Mouse (Mus musculus) limb, embryonic 14.5 days (tissue): ENCODE data around the gene Adipor2. TPM values are rescaled to one million over a fixed set of nuclear protein-coding genes. Genes with fewer than 3 reads are reported as not detected.

ENCODE experiments used
- ATAC-seq: fragments of 200-750 bp; cut with Nextera tagmentation; 2 replicates; pipeline ENCODE4 v1.8.0; 2017; ENCODE audit warnings: low read depth, moderate number of reproducible peaks, moderate TSS enrichment; ENCODE audit not compliant: low FRiP score
- DNase-seq: peaks from one replicate; pipeline ENCODE4 v3.0.0-alpha.2; 2015; ENCODE audit warnings: low spot score
- H3K27ac ChIP-seq: fragments of 300-500 bp; sonication (generic); replicated peaks from 2 replicates; pipeline ENCODE4 v1.5.1; 2014; ENCODE audit warnings: low read depth, mild to moderate bottlenecking, low read length, moderate library complexity, mixed read lengths
- H3K27me3 ChIP-seq: fragments of 300-500 bp; sonication (generic); 2 replicates; pipeline ENCODE4 v1.6.1; 2014; ENCODE audit warnings: low read length, mixed read lengths; ENCODE audit not compliant: control insufficient read depth, insufficient read depth
- H3K36me3 ChIP-seq: fragments of 300-500 bp; sonication (generic); 2 replicates; pipeline ENCODE4 v1.6.1; 2014; ENCODE audit warnings: mild to moderate bottlenecking, low read length, moderate library complexity, mixed read lengths; ENCODE audit not compliant: control insufficient read depth, insufficient read depth
- H3K4me1 ChIP-seq: fragments of 300-500 bp; sonication (generic); 2 replicates; pipeline ENCODE4 v1.6.1; 2014; ENCODE audit warnings: antibody characterized with exemption, low read length, mixed read lengths; ENCODE audit not compliant: control insufficient read depth, insufficient read depth
- H3K4me2 ChIP-seq: fragments of 300-500 bp; sonication (generic); replicated peaks from 2 replicates; pipeline ENCODE4 v1.6.1; 2014; ENCODE audit warnings: low read depth, mild to moderate bottlenecking, low read length, moderate library complexity; ENCODE audit not compliant: severe bottlenecking
- H3K4me3 ChIP-seq: fragments of 300-500 bp; sonication (generic); replicated peaks from 2 replicates; pipeline ENCODE4 v1.5.1; 2014; ENCODE audit warnings: low read length
- H3K9ac ChIP-seq: fragments of 300-500 bp; sonication (generic); 2 replicates; pipeline ENCODE4 v1.6.1; 2014; ENCODE audit warnings: mild to moderate bottlenecking, low read depth, low read length, moderate library complexity; ENCODE audit not compliant: severe bottlenecking
- H3K9me3 ChIP-seq: fragments of 300-500 bp; sonication (generic); 2 replicates; pipeline ENCODE4 v1.6.1; 2016; ENCODE audit warnings: low read length; ENCODE audit not compliant: control insufficient read depth
- POLR2A ChIP-seq: fragments of 200-500 bp; IDR thresholded peaks from 2 replicates; pipeline ENCODE4 v1.8.0; 2012; ENCODE audit warnings: inconsistent platforms, mild to moderate bottlenecking, moderate library complexity, borderline replicate concordance; ENCODE audit not compliant: insufficient read depth, insufficient read length; ENCODE audit errors: extremely low read depth
- WGBS: fragments of 180-500 bp; shearing (Covaris S2); extraction: QIAGEN DNeasy Blood & Tissue Kit; methylation state at CpG from one replicate; pipeline ENCODE4 v1.1.7; 2014; 5-methylcytosine and 5-hydroxymethylcytosine counted together
- polyA plus RNA-seq, 2 experiments: library from polyadenylated mRNA; depleted of rRNA in 1 of 2; stranded (reverse) in 1 of 2; unstranded in 1 of 2; fragments of >200 nt; fragmentation: Nextera tagmentation in 1 of 2; extraction: Ambion mirVana in 1 of 2; gene quantifications; 2 replicates each; pipeline versions ENCODE4 v1.2.1 to v1.2.3; 2012 to 2014

Adipor2 gene
- polyA plus RNA-seq, 2 experiments, result 28.1 to 35.5 TPM

GRCm38 (mm10) chr6:119325978-119326377 lies 91.5 kb downstream of the Adipor2 start:
- H3K4me3 ChIP-seq, result no peak overlapping the region
- H3K4me1 ChIP-seq, result no peaks in the 10 kb centered on the region
- H3K4me2 ChIP-seq, result no peak overlapping the region
- H3K36me3 ChIP-seq, result no peaks in the 10 kb centered on the region
- WGBS, result 61% methylated on average over 6 of the region's 6 CpGs
- no peak for ATAC-seq
- no peak overlapping the region for H3K9ac ChIP-seq
- no peak for TF ChIP-seq POLR2A
- no peak for DNase-seq
- H3K27me3 ChIP-seq, result peaks cover 36% of the 10 kb centered on the region
- no peak overlapping the region for H3K27ac ChIP-seq
- H3K9me3 ChIP-seq, result no peaks in the 10 kb centered on the region

- WGBS, result 46% methylated on average over 10 of the region's 10 CpGs
Measured at GRCm38 (mm10) chr6:119324776-119325175, 92.7 kb downstream of the Adipor2 start.

GRCm38 (mm10) chr6:119321752-119322151 lies 95.8 kb downstream of the Adipor2 start:
- no peak overlapping the region for H3K27ac ChIP-seq
- WGBS, result 78% methylated on average over 7 of the region's 7 CpGs
- no peak overlapping the region for H3K4me3 ChIP-seq
- H3K36me3 ChIP-seq, result no peaks in the 10 kb centered on the region
- H3K4me2 ChIP-seq, result no peak overlapping the region
- H3K9ac ChIP-seq, result no peak overlapping the region
- H3K9me3 ChIP-seq, result no peaks in the 10 kb centered on the region
- DNase-seq (no peak), ATAC-seq (no peak)
- no peaks in the 10 kb centered on the region for H3K27me3 ChIP-seq
- no peak for TF ChIP-seq POLR2A
- no peaks in the 10 kb centered on the region for H3K4me1 ChIP-seq

More at GRCm38 (mm10) chr6:119324776-119325175, 92.7 kb downstream of the Adipor2 start:
- Histone ChIP-seq H3K4me3 (no peak overlapping the region), H3K9me3 (no peaks in the 10 kb centered on the region), H3K4me2 (no peak overlapping the region), H3K36me3 (no peaks in the 10 kb centered on the region), H3K27me3 (peaks cover 24% of the 10 kb centered on the region), H3K9ac (no peak overlapping the region), H3K4me1 (no peaks in the 10 kb centered on the region), H3K27ac (no peak overlapping the region)
- DNase-seq (no peak), ATAC-seq (no peak)
- no peak for TF ChIP-seq POLR2A

- DNase-seq, result peak; percentile 86
- no peak for ATAC-seq
- Histone ChIP-seq H3K4me3 (no peak overlapping the region), H3K4me2 (no peak overlapping the region), H3K27ac (no peak overlapping the region), H3K9ac (no peak overlapping the region), H3K27me3 (no peaks in the 10 kb centered on the region), H3K36me3 (no peaks in the 10 kb centered on the region), H3K9me3 (no peaks in the 10 kb centered on the region), H3K4me1 (no peaks in the 10 kb centered on the region)
- TF ChIP-seq POLR2A, result no peak
- 21% methylated on average over 16 of the region's 16 CpGs for WGBS
Measured at GRCm38 (mm10) chr6:119320481-119320880, 97.0 kb downstream of the Adipor2 start.

- WGBS, result 87% methylated on average over 2 of the region's 2 CpGs
- Histone ChIP-seq H3K9me3 (no peaks in the 10 kb centered on the region), H3K4me3 (no peak overlapping the region), H3K36me3 (no peaks in the 10 kb centered on the region), H3K4me1 (no peaks in the 10 kb centered on the region), H3K27ac (no peak overlapping the region), H3K4me2 (no peak overlapping the region), H3K9ac (no peak overlapping the region), H3K27me3 (no peaks in the 10 kb centered on the region)
- ATAC-seq, result no peak
- no peak for TF ChIP-seq POLR2A
- no peak for DNase-seq
Measured at GRCm38 (mm10) chr6:119319358-119319757, 98.1 kb downstream of the Adipor2 start.

- Histone ChIP-seq H3K9me3 (no peaks in the 10 kb centered on the region), H3K4me2 (no peak overlapping the region), H3K27me3 (no peaks in the 10 kb centered on the region), H3K9ac (no peak overlapping the region), H3K4me1 (no peaks in the 10 kb centered on the region), H3K36me3 (no peaks in the 10 kb centered on the region), H3K27ac (no peak overlapping the region), H3K4me3 (no peak overlapping the region)
- TF ChIP-seq POLR2A, result no peak
- 83% methylated on average over 9 of the region's 9 CpGs for WGBS
- no peak for DNase-seq
- ATAC-seq, result no peak
Measured at GRCm38 (mm10) chr6:119318732-119319131, 98.8 kb downstream of the Adipor2 start.
